Mouse (Mus musculus) lung, postnatal 25 days (tissue): ENCODE results near the gene Gm11555.
"Not testable (repeated sequence)": the region's sequence is repeated elsewhere in the genome, so short reads cannot be mapped to it uniquely, and the experiment has no call there.

Source experiments
- DNase-seq: peaks from one replicate; pipeline ENCODE4 v3.0.0; 2022; ENCODE audit warnings: low spot score

Gm11555 gene

DNA sequence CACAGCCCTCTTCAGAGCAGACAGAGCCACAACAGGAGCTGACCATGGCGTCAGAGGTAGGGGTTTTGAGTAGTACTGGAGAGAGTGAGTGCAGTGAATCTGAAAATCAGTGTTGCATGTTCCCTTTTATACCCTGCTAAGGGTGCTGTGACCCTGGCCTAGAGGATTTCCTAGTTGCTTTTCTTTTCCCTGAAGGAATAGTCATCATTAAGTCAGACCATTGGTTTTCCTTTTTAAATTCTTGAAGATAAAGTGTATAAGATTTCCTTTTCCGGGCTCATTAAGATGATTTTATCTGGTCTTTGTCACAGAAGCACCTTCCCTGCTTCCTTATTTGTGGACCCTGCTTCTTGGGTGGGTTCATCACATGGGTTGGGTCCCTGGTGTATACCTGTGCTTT is at the start of gene Gm11555:
Gene Gm11555, minus strand, starts transcription at position 101 of the 400 bp plus-strand sequence.
- no peak for DNase-seq

DNA sequence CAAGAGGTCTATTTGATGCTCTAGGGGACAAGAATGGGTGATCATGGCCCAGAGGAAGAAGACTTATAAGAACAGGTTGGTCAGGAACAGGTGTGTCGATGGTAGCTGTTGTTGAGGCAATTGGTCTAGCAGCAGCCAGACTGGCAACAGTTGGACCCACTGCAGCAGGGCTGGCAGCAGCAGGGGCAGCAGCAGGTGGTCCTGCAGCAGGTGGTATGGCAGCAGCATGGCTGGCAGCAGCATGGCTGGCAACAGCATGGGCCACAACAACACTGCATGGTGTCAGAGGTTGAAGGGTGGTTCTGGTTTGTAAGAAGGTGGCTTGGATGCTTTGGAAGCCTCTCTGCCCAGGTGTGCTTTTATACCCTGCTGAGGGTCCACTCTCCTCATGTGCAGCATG is 40.4 kb upstream of the Gm11555 start, which contains the start of gene Gm14190:
Gene Gm14190, minus strand, starts transcription at position 278 of the 400 bp plus-strand sequence.
- no peak for DNase-seq

DNA sequence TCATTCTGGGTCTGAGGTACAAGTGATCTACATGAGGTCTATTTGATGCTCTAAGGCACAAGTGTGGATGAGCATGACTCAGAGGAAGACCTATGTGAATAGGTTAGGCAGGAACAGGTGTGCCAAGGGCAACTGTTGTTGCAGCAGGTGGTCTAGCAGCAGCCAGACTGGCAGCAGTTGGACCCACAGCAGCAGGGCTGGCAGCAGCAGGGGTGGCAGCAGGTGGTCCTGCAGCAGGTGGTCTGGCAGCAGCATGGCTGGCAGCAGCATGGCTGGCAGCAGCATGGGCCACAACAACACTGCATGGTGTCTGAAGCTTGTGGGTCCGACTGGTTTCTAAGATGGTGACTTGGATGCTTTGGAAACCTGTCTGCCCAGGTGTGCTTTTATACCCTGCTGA is 35.2 kb upstream of the Gm11555 start:
- DNase-seq, result not testable (repeated sequence)

DNA sequence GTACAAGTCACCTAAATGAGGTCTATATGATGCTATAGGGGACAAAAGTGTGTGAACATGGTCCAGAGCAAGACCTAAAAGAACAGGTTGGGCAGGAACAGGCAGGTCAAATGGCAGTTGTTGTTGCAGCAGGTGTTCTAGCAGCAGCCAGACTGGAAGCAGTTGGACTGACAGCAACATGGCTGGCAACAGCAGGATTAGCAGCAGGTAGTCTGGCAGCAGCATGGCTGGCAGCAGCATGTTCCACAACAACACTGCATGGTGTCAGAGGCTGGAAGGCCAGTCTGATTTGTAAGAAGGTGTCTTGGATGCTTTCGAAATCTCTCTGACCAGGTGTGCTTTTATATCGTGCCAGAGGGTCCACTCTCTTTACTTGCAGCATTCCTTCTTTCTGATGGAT is 33.4 kb upstream of the Gm11555 start:
- DNase-seq, result no peak

DNA sequence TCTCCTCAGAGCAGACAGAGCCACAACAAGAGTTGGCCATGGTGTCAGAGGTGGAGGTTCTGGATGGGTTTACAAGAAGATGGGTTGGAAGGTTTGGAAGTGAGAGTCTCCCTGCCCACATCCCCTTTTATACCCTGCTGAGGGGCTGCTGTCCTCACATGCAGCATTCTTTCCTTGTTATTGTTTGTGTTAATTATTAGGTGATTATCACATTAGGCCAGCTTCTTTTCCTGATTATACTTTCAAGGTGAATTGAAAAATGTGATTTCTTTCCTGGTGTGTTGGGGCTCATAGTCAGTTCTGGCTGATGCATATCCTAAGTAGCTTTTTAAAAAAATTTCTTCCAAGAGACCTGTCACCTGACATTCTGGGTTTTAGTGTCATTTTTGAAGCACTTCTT is 15.8 kb upstream of the Gm11555 start, which contains the start of gene Krtap4-6:
Gene Krtap4-6, minus strand, starts transcription at position 101 of the 400 bp plus-strand sequence.
- no peak for DNase-seq

DNA sequence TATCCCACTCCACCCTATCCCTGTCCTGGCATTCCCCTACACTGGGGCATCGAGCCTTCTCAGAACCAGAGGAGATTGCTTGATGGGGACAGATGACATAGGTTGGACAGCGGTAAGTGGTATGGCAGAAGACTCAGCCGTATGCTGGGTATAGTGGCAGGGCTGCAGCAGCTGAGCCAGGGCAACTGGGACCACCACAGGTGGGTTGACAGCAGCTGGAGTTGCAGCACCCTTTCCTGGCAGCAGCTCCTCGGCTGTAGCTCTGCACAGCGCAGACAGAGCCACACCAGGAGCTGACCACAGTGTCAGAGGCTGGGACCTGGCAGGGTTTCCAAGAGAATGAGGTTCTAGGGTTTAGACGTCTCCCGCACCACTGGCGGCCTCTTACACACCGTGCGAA is 12.8 kb upstream of the Gm11555 start:
- DNase-seq, result no peak

DNA sequence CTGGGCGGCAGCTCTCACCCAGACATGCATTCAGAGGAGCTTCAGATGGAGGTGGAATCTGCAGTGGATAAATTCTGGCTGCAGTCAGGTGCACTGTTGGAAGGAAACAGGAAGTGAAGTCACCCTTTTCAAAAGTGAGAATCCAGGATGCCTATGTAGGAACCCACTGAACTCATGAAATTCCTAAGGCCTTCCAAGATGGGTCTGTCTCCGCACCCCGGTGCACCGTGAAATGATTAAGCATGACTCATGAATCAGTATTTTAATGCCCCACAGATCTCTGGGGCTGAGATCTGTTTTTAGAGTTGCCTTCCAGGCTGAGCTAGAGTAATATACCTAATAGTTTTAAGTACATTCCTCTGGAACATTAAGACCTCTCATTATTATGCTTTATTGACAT is 9.2 kb upstream of the Gm11555 start:
- DNase-seq, result no peak

DNA sequence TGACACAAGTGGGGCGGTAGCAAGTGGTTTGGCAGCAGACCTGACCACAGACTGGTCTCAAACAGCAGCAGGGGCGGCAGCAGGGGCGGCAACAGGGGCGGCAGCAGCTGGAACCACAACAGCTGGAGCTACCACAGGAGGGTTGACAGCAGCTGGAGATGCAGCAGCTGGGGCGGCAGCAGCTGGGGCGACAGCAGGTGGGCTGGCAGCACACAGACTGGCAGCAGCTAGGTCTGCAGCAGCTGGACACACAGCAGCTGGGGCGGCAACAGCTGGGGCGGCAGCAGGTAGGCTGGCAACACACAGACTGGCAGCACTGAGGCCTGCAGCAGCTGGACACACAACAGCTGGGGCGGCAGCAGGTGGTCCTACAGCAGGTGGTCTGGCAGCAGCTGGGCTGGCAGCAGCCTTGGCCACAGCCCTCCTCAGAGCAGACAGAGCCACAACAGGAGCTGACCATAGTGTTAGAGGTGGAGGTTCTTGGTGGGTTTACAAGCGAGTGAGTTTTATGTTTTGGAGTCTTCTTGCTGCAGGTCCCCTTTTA is 8.5 kb upstream of the Gm11555 start, which contains the start of gene Gm11563:
Gene Gm11563, minus strand, starts transcription at position 494 of the 544 bp plus-strand sequence.
- DNase-seq, result not testable (repeated sequence)

DNA sequence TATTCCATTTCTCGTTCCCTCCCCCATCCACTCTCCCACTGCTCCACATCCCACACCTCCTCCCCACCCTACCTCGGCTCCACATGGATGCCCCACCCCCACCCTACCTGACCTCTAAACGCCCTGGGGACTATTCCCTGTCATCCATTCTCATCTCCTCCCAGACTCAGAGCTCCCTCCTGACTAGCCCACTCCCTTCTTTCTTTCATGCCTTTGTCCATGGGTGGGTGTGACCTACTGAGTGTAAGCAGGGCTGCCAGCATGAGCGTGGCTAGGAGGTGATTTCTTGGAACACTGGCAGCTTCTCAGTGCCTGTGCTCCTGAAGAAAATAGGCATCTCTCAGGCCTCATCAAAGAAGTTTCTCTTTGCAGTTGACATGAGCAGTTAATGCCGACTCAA is 7.0 kb upstream of the Gm11555 start:
- DNase-seq, result no peak

DNA sequence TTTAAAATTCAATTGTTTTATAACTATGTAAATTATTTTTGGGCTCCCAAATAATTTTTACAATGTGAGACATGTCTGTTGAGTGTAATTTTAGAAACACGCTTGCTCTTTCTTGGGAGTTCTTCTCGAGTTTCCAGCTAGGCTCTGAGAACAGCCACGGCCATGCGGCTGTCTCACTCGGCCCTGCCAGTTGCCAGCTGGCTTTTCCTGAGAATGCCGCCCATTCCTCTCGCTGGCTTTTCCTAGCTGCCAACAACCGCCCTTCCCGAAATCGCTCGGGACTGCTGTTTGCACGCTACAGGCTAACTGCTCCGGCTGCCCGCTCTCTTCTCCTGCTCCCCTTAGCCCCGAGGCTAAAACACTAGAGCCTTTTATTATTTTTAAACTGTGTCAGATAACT is 3.6 kb downstream of the Gm11555 start:
- no peak for DNase-seq

DNA sequence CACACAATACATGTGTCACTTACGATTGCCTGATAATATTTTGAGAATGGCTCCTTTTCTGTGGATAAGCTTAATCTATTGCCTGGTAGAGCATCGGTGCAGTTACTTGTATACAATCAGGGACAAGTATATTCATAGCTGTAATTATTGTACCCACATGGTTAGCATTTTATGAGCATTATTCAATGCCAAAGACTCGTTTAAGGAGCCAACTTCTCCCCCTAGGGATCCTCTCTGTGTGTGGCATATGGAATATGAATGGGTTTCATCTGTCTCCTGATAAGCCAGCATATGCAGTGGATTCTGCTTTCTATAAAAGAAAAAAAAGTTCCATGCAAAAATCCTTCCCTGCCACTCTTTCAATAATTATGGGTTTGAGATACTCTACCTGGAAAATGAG is 5.7 kb downstream of the Gm11555 start:
- no peak for DNase-seq

DNA sequence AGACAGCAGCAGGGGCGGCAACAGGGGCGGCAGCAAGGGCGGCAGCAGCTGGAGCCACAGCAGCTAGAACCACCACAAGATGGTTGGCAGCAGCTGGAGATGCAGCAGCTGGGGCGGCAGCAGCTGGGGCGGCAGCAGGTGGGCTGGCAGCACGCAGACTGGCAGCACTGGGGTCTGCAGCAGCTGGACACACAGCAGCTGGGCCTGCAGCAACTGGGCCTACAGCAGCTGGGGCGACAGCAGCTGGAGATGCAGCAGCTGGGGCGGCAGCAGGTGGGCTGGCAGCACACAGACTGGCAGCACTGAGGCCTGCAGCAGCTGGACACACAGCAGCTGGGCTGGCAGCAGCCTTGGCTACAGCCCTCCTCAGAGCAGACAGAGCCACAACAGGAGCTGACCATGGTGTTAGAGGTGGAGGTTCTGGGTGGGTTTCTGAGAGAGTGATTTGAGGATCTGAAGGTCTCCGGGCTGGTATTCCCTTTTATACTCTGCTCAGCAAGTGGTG is 6.3 kb downstream of the Gm11555 start, which contains the start of gene Krtap4-7:
Gene Krtap4-7, minus strand, starts transcription at position 455 of the 505 bp plus-strand sequence.
- DNase-seq, result not testable (repeated sequence)

DNA sequence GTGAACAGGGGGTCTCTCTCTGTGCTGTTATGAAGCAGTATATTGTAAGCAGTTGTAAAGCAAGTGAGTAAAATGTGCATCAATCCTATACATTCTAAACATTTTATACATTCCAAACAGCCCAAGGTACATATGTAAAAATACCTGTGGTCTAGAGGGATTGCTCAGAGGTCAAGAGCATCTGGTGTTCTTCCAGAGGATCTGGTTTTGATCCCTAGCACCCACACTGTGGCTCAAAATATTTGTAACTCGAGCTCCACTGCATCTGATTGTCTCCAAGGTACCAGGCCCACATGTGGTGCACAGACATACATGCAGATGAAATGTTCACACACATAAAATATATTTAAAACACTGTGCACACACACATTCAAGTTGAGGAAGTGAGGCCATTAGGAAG is 9.1 kb downstream of the Gm11555 start:
- DNase-seq, result no peak

DNA sequence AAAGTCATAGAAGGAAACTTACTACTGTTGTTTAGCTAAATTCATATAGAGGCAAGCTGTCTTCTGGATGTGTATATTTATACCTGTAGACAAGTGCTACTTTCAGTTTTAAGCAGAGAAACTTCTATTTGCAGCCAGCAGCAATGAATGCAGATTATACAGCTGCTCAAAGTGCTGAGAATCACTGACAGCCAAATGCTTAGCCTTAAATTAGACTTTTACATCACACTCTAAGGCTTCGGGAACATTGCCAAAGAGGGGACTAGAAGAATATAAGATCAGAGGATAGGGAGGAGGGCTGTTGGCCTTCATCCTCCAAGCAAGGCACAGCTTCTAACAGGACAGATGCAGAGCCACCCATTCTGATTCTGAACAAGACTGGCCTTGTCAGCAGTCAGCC is 12.9 kb downstream of the Gm11555 start:
- DNase-seq, result no peak

DNA sequence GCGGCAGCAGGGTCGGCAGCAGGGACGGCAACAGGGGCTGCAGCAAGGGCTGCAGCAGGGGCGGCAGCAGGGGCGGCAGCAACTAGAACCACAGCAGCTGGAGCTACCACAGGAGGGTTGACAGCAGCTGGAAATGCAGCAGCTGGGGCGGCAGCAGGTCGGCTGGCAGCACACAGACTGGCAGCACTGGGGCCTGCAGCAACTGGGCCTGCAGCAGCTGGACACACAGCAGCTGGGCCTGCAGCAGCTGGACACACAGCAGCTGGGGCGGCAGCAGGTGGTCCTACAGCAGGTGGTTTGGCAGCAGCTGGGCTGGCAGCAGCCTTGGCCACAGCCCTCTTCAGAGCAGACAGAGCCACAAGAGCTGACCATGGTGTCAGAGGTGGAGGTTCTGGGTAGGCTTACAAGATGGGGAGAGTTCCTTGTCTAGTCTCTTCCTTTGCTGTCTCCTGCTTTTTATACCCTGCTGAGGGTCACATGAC is 15.3 kb downstream of the Gm11555 start, which contains the start of gene Krtap4-2:
Gene Krtap4-2, minus strand, starts transcription at position 432 of the 482 bp plus-strand sequence.
- DNase-seq, result no peak

DNA sequence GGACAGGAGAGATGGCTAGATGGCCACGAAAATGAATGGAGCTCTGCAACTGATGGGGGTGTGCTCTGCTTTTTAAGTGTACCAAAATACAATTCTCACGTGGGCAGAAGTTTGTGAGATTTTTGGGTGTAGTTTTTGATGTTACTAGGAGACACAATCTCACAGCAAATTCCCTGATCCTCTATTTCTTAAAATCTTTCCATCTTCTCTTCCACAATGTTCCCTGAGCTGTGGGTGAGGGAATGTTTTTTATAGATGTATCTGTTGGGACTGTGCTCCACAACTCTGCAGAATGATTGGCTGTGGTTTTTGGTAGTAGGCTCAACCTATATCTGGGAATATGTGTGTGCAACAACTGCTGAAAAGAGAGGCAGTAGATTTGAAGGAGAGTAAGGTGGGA is 16.7 kb downstream of the Gm11555 start:
- DNase-seq, result no peak

DNA sequence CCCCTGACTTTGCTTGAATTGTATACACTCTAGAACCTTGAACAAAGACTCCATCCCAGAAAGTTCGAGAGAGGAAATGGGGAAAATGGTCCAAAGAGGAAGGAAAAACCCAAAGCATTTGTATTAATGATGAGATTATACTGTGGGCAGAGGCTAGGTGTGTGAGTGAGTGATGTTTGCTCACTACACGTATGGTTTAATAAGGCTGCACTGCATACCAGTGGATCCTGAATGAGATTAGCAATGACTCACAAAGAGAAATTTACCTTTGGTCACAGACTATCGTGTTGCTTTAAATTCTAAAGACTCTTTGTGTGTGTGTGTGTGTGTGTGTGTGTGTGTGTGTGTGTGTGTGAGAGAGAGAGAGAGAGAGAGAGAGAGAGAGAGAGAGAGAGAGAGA is 19.1 kb downstream of the Gm11555 start:
- DNase-seq, result no peak

DNA sequence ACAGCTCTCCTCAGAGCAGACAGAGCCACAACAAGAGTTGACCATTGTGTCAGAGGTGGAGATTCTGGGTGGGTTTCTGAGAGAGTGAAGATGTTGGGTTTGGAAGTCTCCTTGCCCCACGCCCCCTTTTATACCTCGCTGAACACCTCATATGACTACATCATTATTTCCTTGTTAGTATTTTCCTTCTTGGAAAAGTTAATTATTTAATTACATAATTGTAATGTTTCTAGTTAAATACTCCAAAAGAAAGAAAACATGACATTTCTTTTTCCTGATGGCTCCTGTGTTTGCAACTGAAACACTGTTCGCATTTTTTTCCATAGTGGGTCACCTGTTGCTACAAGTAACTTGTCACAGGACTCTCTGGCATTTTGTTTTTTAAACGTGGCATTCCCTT is 21.9 kb downstream of the Gm11555 start, which contains the start of gene Krtap4-1:
Gene Krtap4-1, minus strand, starts transcription at position 101 of the 400 bp plus-strand sequence.
- DNase-seq, result no peak

DNA sequence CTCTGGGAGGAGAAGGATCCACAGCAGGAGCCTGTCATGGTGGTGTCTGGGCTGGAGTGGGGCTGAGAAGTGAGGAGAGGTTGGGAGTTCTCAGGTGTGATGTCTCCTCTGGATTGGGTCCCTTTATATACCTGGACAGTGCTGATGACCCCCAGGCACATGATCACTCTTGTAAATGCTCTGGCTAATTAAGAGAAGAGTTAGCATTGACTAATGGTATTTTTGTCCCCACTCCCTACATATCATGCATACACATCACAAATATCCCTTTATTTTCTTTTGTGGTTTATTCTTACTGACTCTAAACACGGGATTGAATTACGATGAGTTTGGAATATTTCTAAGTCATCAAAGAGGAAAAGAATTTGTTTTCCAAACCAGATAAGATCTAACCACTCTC is 29.7 kb downstream of the Gm11555 start, which contains the start of gene Gm11562:
Gene Gm11562, minus strand, starts transcription at position 101 of the 400 bp plus-strand sequence.
- DNase-seq, result no peak

DNA sequence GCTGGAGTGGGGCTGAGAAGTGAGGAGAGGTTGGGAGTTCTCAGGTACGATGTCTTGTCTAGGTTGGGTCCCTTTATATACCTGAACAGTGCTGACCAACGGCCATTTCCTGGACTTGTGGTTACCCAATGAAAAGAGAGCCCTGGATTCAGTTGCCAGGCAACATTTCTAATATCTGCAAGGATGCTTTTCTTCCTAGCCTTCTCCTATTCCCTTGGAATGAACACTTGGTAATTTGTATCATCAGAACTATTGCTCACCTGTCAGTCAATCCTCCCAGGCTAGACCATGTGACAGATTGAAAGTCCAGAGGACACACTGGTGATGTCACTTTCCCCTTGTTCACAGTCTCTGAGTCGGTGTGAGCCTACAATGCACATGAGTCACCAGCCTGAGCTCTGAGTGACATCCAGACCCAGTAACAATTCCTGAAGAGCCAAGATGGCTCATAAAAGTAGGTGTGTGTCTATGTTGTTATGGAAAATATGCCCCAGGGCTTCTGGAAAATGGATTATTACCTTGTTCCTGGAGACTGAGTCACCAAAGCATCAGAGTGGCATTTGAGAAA is 35.2 kb downstream of the Gm11555 start, which contains the start of gene Krtap2-4:
Gene Krtap2-4, minus strand, starts transcription at position 51 of the 568 bp plus-strand sequence.
- DNase-seq, result no peak

DNA sequence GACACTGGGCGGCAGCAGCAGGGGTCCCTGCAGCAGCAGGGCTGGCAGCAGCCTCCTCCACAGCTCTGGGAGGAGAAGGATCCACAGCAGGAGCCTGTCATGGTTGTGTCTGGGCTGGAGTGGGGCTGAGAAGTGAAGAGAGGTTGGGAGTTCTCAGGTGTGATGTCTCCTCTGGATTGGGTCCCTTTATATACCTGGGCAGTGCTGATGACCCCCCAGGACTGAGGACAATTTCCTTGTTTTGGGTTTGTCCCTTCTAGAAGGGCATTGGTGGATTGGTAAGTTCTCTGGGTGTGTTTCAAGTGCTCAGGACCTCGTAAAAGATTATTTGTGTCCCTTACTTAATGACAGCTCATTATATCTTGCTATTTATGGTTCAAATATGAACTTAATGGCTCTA is 39.9 kb downstream of the Gm11555 start, which contains the start of gene Gm11937:
Gene Gm11937, minus strand, starts transcription at position 101 of the 400 bp plus-strand sequence.
- DNase-seq, result not testable (repeated sequence)

DNA sequence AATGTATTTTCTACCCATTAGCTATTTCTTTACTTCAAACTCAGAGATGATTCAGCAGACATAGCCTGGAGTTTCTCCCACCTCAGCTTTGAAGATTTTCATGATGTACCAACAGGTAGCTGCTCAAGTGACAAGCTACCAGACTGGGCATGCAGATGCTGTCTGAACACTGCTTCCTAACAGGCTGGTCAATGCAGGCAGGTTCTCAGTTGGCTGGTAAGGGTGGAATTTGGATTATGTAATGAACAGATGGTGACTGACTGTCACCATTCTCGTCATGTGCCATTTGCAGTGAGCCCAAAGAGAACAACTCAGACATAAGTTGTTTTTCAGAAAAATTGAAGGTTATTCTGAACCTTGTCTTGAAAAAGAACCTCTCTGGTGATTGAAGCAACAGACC is 40.9 kb downstream of the Gm11555 start:
- DNase-seq, result no peak

DNA sequence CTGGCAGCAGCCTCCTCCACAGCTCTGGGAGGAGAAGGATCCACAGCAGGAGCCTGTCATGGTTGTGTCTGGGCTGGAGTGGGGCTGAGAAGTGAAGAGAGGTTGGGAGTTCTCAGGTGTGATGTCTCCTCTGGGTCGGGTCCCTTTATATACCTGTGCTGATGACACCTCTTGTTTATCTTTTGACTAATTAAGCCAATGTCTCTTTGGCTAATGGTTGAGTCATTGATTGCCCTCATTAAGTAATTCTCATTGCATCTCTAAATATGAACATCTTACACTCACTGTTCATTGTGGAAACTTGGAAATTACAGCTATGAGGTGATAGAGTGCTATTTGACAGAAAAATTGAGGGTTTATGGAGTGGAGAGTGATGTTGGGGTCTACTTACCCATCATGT is 46.8 kb downstream of the Gm11555 start, which contains the start of gene Gm11938:
Gene Gm11938, minus strand, starts transcription at position 101 of the 400 bp plus-strand sequence.
- not testable (repeated sequence) for DNase-seq
